Mouse (Mus musculus) liver, embryonic 14.5 days (tissue): Measurements from ENCODE around the gene Hipk3. TPM values are rescaled to one million over a fixed set of nuclear protein-coding genes. Genes with fewer than 3 reads are reported as not detected.
A peak's percentile ranks its signal among the peaks of the same experiment; 100 is the strongest.

ENCODE experiments used
- ATAC-seq: fragments of 200-750 bp; cut with Nextera tagmentation; 2 replicates; pipeline ENCODE4 v1.8.0; 2017; ENCODE audit warnings: moderate number of reproducible peaks, mild to moderate bottlenecking, moderate library complexity; ENCODE audit not compliant: insufficient read depth
- DNase-seq, 3 experiments: peaks; one replicate each; pipeline ENCODE4 v3.0.0-alpha.2; 2012 to 2013; ENCODE audit warnings: low read depth in 3 of 3, low spot score in 3 of 3
- H3K27ac ChIP-seq: fragments of 300-500 bp; sonication (generic); 2 replicates; pipeline ENCODE4 v1.5.1; 2014; ENCODE audit warnings: moderate library complexity, mild to moderate bottlenecking, control low read depth, inconsistent platforms
- H3K27me3 ChIP-seq: fragments of 300-500 bp; sonication (generic); 2 replicates; pipeline ENCODE4 v1.6.1; 2014; ENCODE audit warnings: mild to moderate bottlenecking, low read length, moderate library complexity; ENCODE audit not compliant: control insufficient read depth, insufficient read depth
- H3K36me3 ChIP-seq: fragments of 300-500 bp; sonication (generic); replicated peaks from 2 replicates; pipeline ENCODE4 v1.6.1; 2014; ENCODE audit warnings: low read depth; ENCODE audit not compliant: control insufficient read depth, insufficient read depth
- H3K4me1 ChIP-seq, 2 experiments: fragments of 200-500 bp in 1 of 2; fragments of 300-500 bp in 1 of 2; sonication (generic) in 1 of 2; replicated peaks; 2 replicates each; pipeline ENCODE4 v1.6.1; 2012 to 2014; ENCODE audit warnings: antibody characterized with exemption in 1 of 2, inconsistent platforms in 1 of 2, low read length in 1 of 2; ENCODE audit not compliant: control insufficient read depth in 2 of 2, insufficient read depth in 2 of 2
- H3K4me2 ChIP-seq: fragments of 300-500 bp; sonication (generic); 2 replicates; pipeline ENCODE4 v1.6.1; 2014; ENCODE audit warnings: low read depth, mild to moderate bottlenecking, control low read depth, moderate library complexity
- H3K4me3 ChIP-seq, 2 experiments: fragments of 200-500 bp in 1 of 2; fragments of 300-500 bp in 1 of 2; sonication (generic) in 1 of 2; 2 replicates each; pipeline ENCODE4 v1.5.1; 2012 to 2014; ENCODE audit warnings: low read depth in 2 of 2, low read length in 2 of 2, mild to moderate bottlenecking in 2 of 2, control low read depth in 1 of 2, inconsistent platforms in 1 of 2, moderate library complexity in 1 of 2; ENCODE audit not compliant: insufficient read depth in 1 of 2
- H3K9ac ChIP-seq: fragments of 300-500 bp; sonication (generic); replicated peaks from 2 replicates; pipeline ENCODE4 v1.6.1; 2014; ENCODE audit warnings: mild to moderate bottlenecking, control low read depth, moderate library complexity
- H3K9me3 ChIP-seq: fragments of 300-500 bp; sonication (generic); 2 replicates; pipeline ENCODE4 v1.6.1; 2016; ENCODE audit warnings: low read length, mixed read lengths; ENCODE audit not compliant: control insufficient read depth
- CTCF ChIP-seq: IDR thresholded peaks from 2 replicates; pipeline ENCODE4 v1.5.1; 2016; ENCODE audit warnings: antibody characterized with exemption, low read depth, control low read depth
- EP300 ChIP-seq: IDR thresholded peaks from 2 replicates; pipeline ENCODE4 v1.6.1; 2016; ENCODE audit warnings: antibody characterized with exemption, low read depth
- WGBS: fragments of 180-500 bp; shearing (Covaris S2); extraction: QIAGEN DNeasy Blood & Tissue Kit; methylation state at CpG from one replicate; pipeline ENCODE4 v1.1.7; 2014; ENCODE audit not compliant: insufficient replicate concordance; 5-methylcytosine and 5-hydroxymethylcytosine counted together
- polyA plus RNA-seq, 2 experiments: library from polyadenylated mRNA; depleted of rRNA in 1 of 2; stranded (reverse) in 1 of 2; unstranded in 1 of 2; fragments of >200 nt; fragmentation: Nextera tagmentation in 1 of 2; extraction: Ambion mirVana in 1 of 2; gene quantifications; 2 replicates each; pipeline versions ENCODE4 v1.2.1 to v1.2.3; 2012 to 2014

Hipk3 gene
- polyA plus RNA-seq, 2 experiments: 7.0 to 8.2 TPM

DNA sequence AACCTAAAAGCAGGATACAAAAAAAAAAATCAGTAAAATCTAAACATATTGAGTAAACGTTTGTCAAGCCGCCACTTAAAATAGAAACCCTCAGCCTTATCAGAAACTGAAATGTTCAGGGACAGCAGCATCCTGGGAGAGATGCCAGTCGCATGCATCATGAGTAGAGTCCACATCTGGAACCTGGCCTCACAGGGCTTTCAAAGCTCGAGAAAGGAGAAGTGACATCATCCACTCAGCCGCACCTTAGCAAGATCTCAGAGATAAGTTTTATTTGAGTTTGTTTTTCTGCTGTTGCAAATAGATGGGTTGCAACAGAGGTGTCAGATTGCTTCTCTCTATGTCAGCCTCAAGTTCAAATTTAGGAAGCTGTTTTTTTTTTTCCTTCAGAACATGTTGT lies 31.3 kb upstream of the Hipk3 start:
- TF ChIP-seq CTCF (no peak), EP300 (no peak)
- ATAC-seq (no peak), DNase-seq (peak in 1 of 3 experiments; percentile 14)
- no peak overlapping the region for H3K27ac ChIP-seq
- no peak overlapping the region for H3K4me3 ChIP-seq
- H3K9ac ChIP-seq: no peak overlapping the region
- no peak overlapping the region for H3K4me2 ChIP-seq
- H3K9me3 ChIP-seq: no peaks in the 10 kb centered on the region
- H3K36me3 ChIP-seq: no peaks in the 10 kb centered on the region
- no peaks in the 10 kb centered on the region for H3K27me3 ChIP-seq
- WGBS: 7% methylated on average over 5 of the region's 5 CpGs
- no peaks in the 10 kb centered on the region; a peak in 1 of 4 replicates for H3K4me1 ChIP-seq

DNA sequence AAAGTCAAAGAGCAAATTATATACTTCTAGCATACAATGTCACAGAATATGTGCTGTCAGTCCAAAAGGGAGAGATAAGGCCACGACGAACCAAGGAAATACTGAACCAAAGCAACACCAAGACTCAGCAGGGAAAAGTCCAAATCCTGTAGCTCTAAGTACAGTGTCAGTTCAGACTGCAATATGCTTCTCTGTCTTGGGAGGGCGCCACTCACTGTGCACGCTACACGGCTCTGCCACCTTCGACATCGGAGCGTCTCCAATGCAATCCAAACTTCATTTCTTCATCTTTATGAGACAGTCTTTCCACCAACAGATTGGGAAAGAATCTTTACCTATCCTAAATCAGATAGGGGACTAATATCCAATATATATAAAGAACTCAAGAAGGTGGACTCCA lies 17.4 kb upstream of the Hipk3 start:
- Histone ChIP-seq H3K4me1 (no peaks in the 10 kb centered on the region), H3K36me3 (no peaks in the 10 kb centered on the region), H3K9ac (no peak overlapping the region), H3K27ac (no peak overlapping the region), H3K9me3 (no peaks in the 10 kb centered on the region), H3K27me3 (no peaks in the 10 kb centered on the region), H3K4me2 (no peak overlapping the region), H3K4me3 (no peak overlapping the region)
- TF ChIP-seq CTCF (peak; percentile 34; the same call in 1 of the 2 replicates), EP300 (no peak)
- WGBS: 70% methylated on average over 8 of the region's 8 CpGs
- DNase-seq: no peak
- no peak for ATAC-seq

DNA sequence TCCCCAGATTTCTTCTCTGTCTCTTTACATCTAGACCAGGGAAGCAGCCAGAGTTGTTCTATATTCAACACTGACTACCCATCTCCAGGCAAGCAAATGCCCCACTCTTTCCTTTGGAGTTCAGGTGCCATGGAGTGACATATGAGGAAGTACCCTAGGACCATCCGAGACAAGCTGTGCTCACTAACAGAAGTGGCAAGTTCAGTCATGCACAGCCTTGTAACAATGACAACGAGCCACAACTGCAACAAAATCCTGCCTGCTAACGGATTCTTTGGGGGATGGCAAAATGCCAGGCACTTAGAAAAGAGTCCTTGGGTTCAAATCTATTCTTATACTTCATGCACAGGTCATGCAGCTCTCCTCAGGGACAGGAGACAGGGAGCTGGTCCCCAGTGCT lies 8.1 kb upstream of the Hipk3 start:
- ATAC-seq (no peak), DNase-seq (no peak)
- TF ChIP-seq EP300: no peak
- no peak for TF ChIP-seq CTCF
- no peaks in the 10 kb centered on the region for H3K27me3 ChIP-seq
- H3K9ac ChIP-seq: no peak overlapping the region
- no peaks in the 10 kb centered on the region for H3K9me3 ChIP-seq
- no peak overlapping the region for H3K27ac ChIP-seq
- H3K4me2 ChIP-seq: no peak overlapping the region
- H3K4me3 ChIP-seq: no peak overlapping the region
- H3K4me1 ChIP-seq: peaks cover 0 to 2% of the 10 kb centered on the region in 2 experiments; a peak in 1 of 4 replicates
- no peaks in the 10 kb centered on the region for H3K36me3 ChIP-seq
- 52% methylated on average over 3 of the region's 3 CpGs for WGBS

DNA sequence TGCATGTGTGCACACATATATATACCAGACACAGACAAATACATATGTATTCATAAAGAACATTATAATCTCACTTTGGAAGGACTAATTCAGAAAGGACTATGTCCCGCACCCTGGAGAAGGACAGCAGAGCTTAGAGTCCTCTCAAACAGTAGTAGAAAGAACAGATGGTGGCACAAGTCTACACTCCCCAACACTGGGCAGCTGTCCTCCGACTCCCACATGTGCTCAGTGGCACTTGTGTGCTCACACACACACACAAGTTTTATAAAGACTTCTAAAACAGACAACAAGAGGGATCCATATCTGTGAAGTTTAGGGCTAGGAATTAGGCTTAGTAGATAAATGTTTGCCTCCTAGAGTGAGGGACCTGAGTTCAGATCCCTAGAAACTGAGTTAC lies 6.8 kb upstream of the Hipk3 start:
- Histone ChIP-seq H3K4me1 (peaks cover 0 to 2% of the 10 kb centered on the region in 2 experiments; a peak in 1 of 4 replicates), H3K27me3 (no peaks in the 10 kb centered on the region), H3K4me2 (no peak overlapping the region), H3K9me3 (no peaks in the 10 kb centered on the region), H3K4me3 (no peak overlapping the region), H3K27ac (no peak overlapping the region), H3K36me3 (no peaks in the 10 kb centered on the region), H3K9ac (no peak overlapping the region)
- ATAC-seq (no peak), DNase-seq (no peak)
- 63% methylated on average over 2 of the region's 2 CpGs for WGBS
- TF ChIP-seq EP300 (no peak), CTCF (no peak)

DNA sequence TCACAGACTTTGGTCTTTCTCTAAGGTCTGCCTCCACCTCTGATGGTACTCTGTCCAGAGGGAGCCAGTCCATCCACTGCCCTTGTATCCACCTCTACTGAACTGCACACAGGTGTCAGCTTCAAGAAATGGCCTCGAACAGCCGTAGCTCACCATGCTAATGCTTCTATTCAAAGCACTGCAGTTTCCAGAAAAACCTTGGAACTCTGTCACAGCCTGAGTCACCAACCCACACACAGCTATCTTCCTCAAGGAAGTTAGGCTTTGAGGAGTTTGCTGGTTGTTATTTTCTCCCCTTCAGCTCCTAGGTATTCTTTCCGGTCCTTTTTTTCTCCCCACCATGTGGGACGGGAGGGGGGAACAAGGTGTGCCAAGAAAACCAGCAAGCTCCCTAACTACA lies 3.5 kb upstream of the Hipk3 start:
- no peak for ATAC-seq
- no peaks in the 10 kb centered on the region for H3K9me3 ChIP-seq
- no peak overlapping the region for H3K27ac ChIP-seq
- TF ChIP-seq EP300 (no peak), CTCF (no peak)
- H3K4me2 ChIP-seq: no peak overlapping the region
- no peaks in the 10 kb centered on the region for H3K36me3 ChIP-seq
- H3K4me3 ChIP-seq: no peak overlapping the region
- 43% methylated on average over 4 of the region's 4 CpGs for WGBS
- H3K4me1 ChIP-seq: peaks cover 6 to 9% of the 10 kb centered on the region in 2 experiments
- H3K27me3 ChIP-seq: no peaks in the 10 kb centered on the region
- DNase-seq: no peak
- H3K9ac ChIP-seq: no peak overlapping the region
